In the genomic region with DNA sequence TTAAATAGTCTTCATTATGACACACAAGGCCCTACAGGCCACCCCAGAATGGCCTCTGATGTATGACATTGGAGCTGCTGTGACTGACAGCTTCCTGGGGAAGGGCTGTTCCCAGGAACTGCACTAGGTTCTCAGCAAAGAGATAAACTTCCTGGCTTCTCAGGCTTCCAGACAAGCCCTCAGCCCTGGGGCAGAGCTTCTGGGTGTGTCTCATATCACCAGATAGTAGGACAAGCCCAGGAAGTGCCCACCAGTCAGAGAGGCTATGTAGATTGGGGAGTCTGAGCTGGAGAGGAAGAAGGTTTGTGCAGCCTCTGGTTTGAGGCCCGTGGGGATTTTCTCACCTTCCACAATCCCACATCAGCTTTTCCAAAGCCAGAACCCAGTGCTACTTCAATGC, we compare ENCODE assay signal across 15 mouse cellular contexts.
A peak's percentile ranks its signal among the peaks of the same experiment; 100 is the strongest.
DNase-seq lines count a peak whose midpoint lies in the region; ATAC-seq and TF ChIP-seq lines count a peak whose summit lies in the region.
"Had no signal": no experiment of that assay in that cellular context is flagged by ENCODE, and none has a peak within 500 bp of the region (broad histone marks: within the 10 kb centered on the region; RNA-seq: fewer than 3 reads in every experiment).

No protein-coding gene starts in this region.

- peak; percentile 0; the same call in 1 of the 2 replicates for TF ChIP-seq CTCF in lung, postnatal 0 days (IDR thresholded peaks at IDR 0.05)

- H3K4me2 ChIP-seq in kidney, embryonic 15.5 days, result no peak overlapping the region
- no peak overlapping the region for H3K4me2 ChIP-seq in lung, postnatal 0 days (replicated peaks; ENCODE audit: low read depth, low read length)
- H3K4me2 ChIP-seq: embryonic facial prominence, embryonic 15.5 days; forebrain, embryonic 12.5 days; hindbrain, embryonic 13.5 days; neural tube, embryonic 13.5 days had no signal

- ATAC-seq in kidney, embryonic 15.5 days (replicated peaks; ENCODE audit: low FRiP score), result no peak
- peak; percentile 81 for ATAC-seq in lung, postnatal 0 days

- H3K9ac ChIP-seq in kidney, embryonic 15.5 days, result no peak overlapping the region
- H3K9ac ChIP-seq in lung, postnatal 0 days (replicated peaks; ENCODE audit: low read depth), result no peak overlapping the region
- H3K9ac ChIP-seq: embryonic facial prominence, embryonic 15.5 days; forebrain, embryonic 12.5 days; hindbrain, embryonic 13.5 days; neural tube, embryonic 13.5 days had no signal

- no peak overlapping the region for H3K4me3 ChIP-seq in kidney, embryonic 15.5 days (replicated peaks)
- no peak overlapping the region for H3K4me3 ChIP-seq in lung, postnatal 0 days (ENCODE audit: low read depth, low read length)
- H3K4me3 ChIP-seq: embryonic facial prominence, embryonic 15.5 days; forebrain, embryonic 12.5 days; hindbrain, embryonic 13.5 days; neural tube, embryonic 13.5 days had no signal

- 53% methylated on average over 1 of the region's 1 CpGs for WGBS in kidney, embryonic 15.5 days
- WGBS in lung, postnatal 0 days, result 53% methylated on average over 1 of the region's 1 CpGs

- H3K4me1 ChIP-seq in kidney, embryonic 15.5 days, result 0 out of 2 replicates have a peak, but pooled peaks cover 2% of the 10 kb centered on the region
- H3K4me1 ChIP-seq in lung, postnatal 0 days (ENCODE audit: insufficient read depth, low read depth, low read length), result no peaks in the 10 kb centered on the region
- H3K4me1 ChIP-seq: forebrain, embryonic 12.5 days; hindbrain, embryonic 13.5 days; neural tube, embryonic 13.5 days had no signal

- H3K27ac ChIP-seq in kidney, embryonic 15.5 days, result no peak overlapping the region
- peak overlapping the region; percentile 81 for H3K27ac ChIP-seq in lung, postnatal 0 days (ENCODE audit: low read length)
- H3K27ac ChIP-seq: embryonic facial prominence, embryonic 15.5 days; forebrain, embryonic 12.5 days; hindbrain, embryonic 13.5 days; neural tube, embryonic 13.5 days had no signal

- peak; percentile 33 to 64 for DNase-seq in adrenal gland, adult (ENCODE audit: inconsistent age in 2 of 2, low spot score in 1 of 2)
- DNase-seq in adrenal gland, postnatal 4 days (ENCODE audit: low spot score in 2 of 2), result no peak
- DNase-seq in kidney, adult 11 months, result peak; percentile 65
- peak; percentile 37 to 79 for DNase-seq in kidney, postnatal 25 days
- DNase-seq in lung, postnatal 0 days (ENCODE audit: low spot score), result peak; percentile 69
- DNase-seq in neural tube, embryonic 10.5 days (ENCODE audit: extremely low spot score, low spot score), result no peak
- no peak for DNase-seq in cerebellum, adult 11 months
- DNase-seq: cerebellum, adult 2 months; layer of hippocampus, postnatal 36 days; thymus, postnatal 4 days had no signal

- peaks cover 53% of the 10 kb centered on the region for H3K36me3 ChIP-seq in kidney, embryonic 15.5 days
- no peaks in the 10 kb centered on the region for H3K36me3 ChIP-seq in lung, postnatal 0 days (ENCODE audit: insufficient read depth, low read length)
- H3K36me3 ChIP-seq: embryonic facial prominence, embryonic 15.5 days; forebrain, embryonic 12.5 days had no signal

- peak; percentile 100 for TF ChIP-seq EP300 in lung, postnatal 0 days (IDR thresholded peaks at IDR 0.05)

- H3K9me3 ChIP-seq in kidney, embryonic 15.5 days (replicated peaks), result no peaks in the 10 kb centered on the region
- no peaks in the 10 kb centered on the region for H3K9me3 ChIP-seq in lung, postnatal 0 days (ENCODE audit: low read length)
- H3K9me3 ChIP-seq: embryonic facial prominence, embryonic 15.5 days; forebrain, embryonic 12.5 days; hindbrain, embryonic 13.5 days; neural tube, embryonic 13.5 days had no signal

- H3K27me3 ChIP-seq in kidney, embryonic 15.5 days, result no peaks in the 10 kb centered on the region
- no peaks in the 10 kb centered on the region for H3K27me3 ChIP-seq in lung, postnatal 0 days (replicated peaks; ENCODE audit: insufficient read depth, low read length)
- H3K27me3 ChIP-seq: embryonic facial prominence, embryonic 15.5 days; forebrain, embryonic 12.5 days; hindbrain, embryonic 13.5 days; neural tube, embryonic 13.5 days had no signal

Comparison
In these comparisons a context has a peak if more than half of its experiments do, and no peak if none do; other contexts are left out.
1. DNase-seq: peak in adrenal gland, adult (2 of 2), kidney, adult 11 months (single experiment), kidney, postnatal 25 days (2 of 2) and lung, postnatal 0 days (single experiment); none in adrenal gland, postnatal 4 days (0 of 2), neural tube, embryonic 10.5 days (single experiment) and cerebellum, adult 11 months (single experiment).